Mouse (Mus musculus): Measurements from ENCODE around the gene Zfp423.

Gene Zfp423

GRCm38 (mm10) chr8:87803437-87803836 lies 156.0 kb downstream of the Zfp423 start:
- no peak for DNase-seq (ENCODE audit: low spot score)

GRCm38 (mm10) chr8:87802571-87802970 lies 156.8 kb downstream of the Zfp423 start:
- DNase-seq (ENCODE audit: low spot score): no peak

- DNase-seq (ENCODE audit: low spot score): no peak
Measured at GRCm38 (mm10) chr8:87800121-87800520, 159.3 kb downstream of the Zfp423 start.

GRCm38 (mm10) chr8:87796234-87796633 lies 163.2 kb downstream of the Zfp423 start:
- no peak for DNase-seq (ENCODE audit: low spot score)

GRCm38 (mm10) chr8:87794639-87795038 lies 164.8 kb downstream of the Zfp423 start:
- no peak for DNase-seq (ENCODE audit: low spot score)

GRCm38 (mm10) chr8:87791103-87791502 lies 168.3 kb downstream of the Zfp423 start:
- peak; percentile 28 for DNase-seq (ENCODE audit: low spot score)

GRCm38 (mm10) chr8:87784641-87785439 lies 174.6 kb downstream of the Zfp423 start:
- DNase-seq (ENCODE audit: low spot score): no peak

- no peak for DNase-seq (ENCODE audit: low spot score)
Measured at GRCm38 (mm10) chr8:87784227-87784626, 175.2 kb downstream of the Zfp423 start.

GRCm38 (mm10) chr8:87783198-87783597 lies 176.2 kb downstream of the Zfp423 start:
- no peak for DNase-seq (ENCODE audit: low spot score)

- no peak for DNase-seq (ENCODE audit: low spot score)
Measured at GRCm38 (mm10) chr8:87777586-87777985, 181.8 kb downstream of the Zfp423 start.

- DNase-seq (ENCODE audit: low spot score): no peak
Measured at GRCm38 (mm10) chr8:87775889-87776288, 183.5 kb downstream of the Zfp423 start.

GRCm38 (mm10) chr8:87774966-87775365 lies 184.4 kb downstream of the Zfp423 start:
- no peak for DNase-seq (ENCODE audit: low spot score)

- no peak for DNase-seq (ENCODE audit: low spot score)
Measured at GRCm38 (mm10) chr8:87772894-87773502, 186.4 kb downstream of the Zfp423 start.

- no peak for DNase-seq (ENCODE audit: low spot score)
Measured at GRCm38 (mm10) chr8:87767882-87768281, 191.5 kb downstream of the Zfp423 start.

- DNase-seq (ENCODE audit: low spot score): no peak
Measured at GRCm38 (mm10) chr8:87765276-87765675, 194.1 kb downstream of the Zfp423 start.

- DNase-seq (ENCODE audit: low spot score): no peak
Measured at GRCm38 (mm10) chr8:87758750-87759149, 200.6 kb downstream of the Zfp423 start.

- DNase-seq (ENCODE audit: low spot score): no peak
Measured at GRCm38 (mm10) chr8:87754853-87755252, 204.5 kb downstream of the Zfp423 start.

GRCm38 (mm10) chr8:87753636-87754035 lies 205.8 kb downstream of the Zfp423 start:
- no peak for DNase-seq (ENCODE audit: low spot score)

- DNase-seq (ENCODE audit: low spot score): no peak
Measured at GRCm38 (mm10) chr8:87753148-87753547, 206.2 kb downstream of the Zfp423 start.

- no peak for DNase-seq (ENCODE audit: low spot score)
Measured at GRCm38 (mm10) chr8:87752710-87753109, 206.7 kb downstream of the Zfp423 start.

GRCm38 (mm10) chr8:87747582-87747981 lies 211.8 kb downstream of the Zfp423 start:
- peak; percentile 67 for DNase-seq (ENCODE audit: low spot score)

- no peak for DNase-seq (ENCODE audit: low spot score)
Measured at GRCm38 (mm10) chr8:87747142-87747541, 212.3 kb downstream of the Zfp423 start.

- peak; percentile 46 for DNase-seq (ENCODE audit: low spot score)
Measured at GRCm38 (mm10) chr8:87746072-87746471, 213.3 kb downstream of the Zfp423 start.

Measured in urinary bladder, postnatal 14 days (tissue).